Mouse (Mus musculus) neutrophil, adult 5-6 weeks (primary cell): ENCODE data around the gene Bach1. TPM values are rescaled to one million over a fixed set of nuclear protein-coding genes. Genes with fewer than 3 reads are reported as not detected.
A peak's percentile ranks its signal among the peaks of the same experiment; 100 is the strongest.

Source experiments
- ATAC-seq: fragments of 151-379, 151-347 bp; 2 replicates; pipeline ENCODE4 v1.8.0; 2017; ENCODE audit warnings: mild to moderate bottlenecking, moderate TSS enrichment; ENCODE audit not compliant: insufficient number of reproducible peaks, poor library complexity, low FRiP score, severe bottlenecking; ENCODE audit errors: extremely low read depth
- total RNA-seq: library from RNA; stranded (forward); fragments of 200-1000 nt; gene quantifications from 2 replicates; pipeline ENCODE4 v1.2.3, GENCODE M21; 2017

Gene Bach1
- total RNA-seq, 1 experiment from 2014 or later = 113 TPM

- peak; percentile 44 for ATAC-seq
Measured at GRCm38 (mm10) chr16:87705892-87706589, 7.3 kb downstream of the Bach1 start.

DNA sequence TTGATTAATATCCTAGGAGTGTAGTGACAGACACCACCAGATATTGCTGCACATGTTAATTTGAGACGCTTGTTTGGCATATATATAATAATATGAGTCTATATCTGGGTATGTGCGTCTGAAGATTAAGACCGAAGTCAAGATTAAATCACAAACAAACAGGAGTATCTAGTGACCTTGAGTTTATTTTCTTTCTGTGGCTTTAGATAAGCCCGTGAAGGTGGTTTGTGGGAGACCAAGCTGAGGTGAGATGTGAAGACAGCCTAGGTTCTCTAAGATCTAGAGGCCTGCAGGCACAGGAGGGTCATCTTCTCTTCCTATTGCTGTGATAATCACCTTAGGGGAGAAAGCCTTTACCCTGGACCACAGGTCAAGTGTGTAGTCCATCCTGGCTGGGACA lies 8.6 kb downstream of the Bach1 start:
- ATAC-seq = no peak

- no peak for ATAC-seq
Measured at GRCm38 (mm10) chr16:87708570-87708969, 9.8 kb downstream of the Bach1 start.

GRCm38 (mm10) chr16:87709144-87709543 lies 10.4 kb downstream of the Bach1 start:
- no peak for ATAC-seq

- no peak for ATAC-seq
Measured at GRCm38 (mm10) chr16:87709971-87710370, 11.2 kb downstream of the Bach1 start.

DNA sequence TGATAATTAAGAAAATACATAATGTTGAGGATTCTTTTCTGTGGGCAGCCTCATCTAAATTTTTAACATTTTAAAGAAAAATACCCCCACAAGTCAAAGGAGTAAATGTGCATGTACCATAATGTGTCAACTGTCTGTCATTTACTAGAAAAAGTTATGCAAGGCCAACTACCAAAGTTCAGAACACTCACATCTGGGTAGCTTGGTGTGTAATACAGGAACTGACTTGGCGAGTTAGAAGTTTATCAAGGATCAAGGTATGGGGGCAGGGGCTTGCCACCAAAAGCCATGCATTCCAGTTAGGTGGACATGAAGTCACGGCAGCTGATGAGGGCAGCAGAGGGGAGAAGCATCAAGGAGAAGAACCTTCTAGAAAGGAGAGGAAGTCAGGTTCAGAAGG lies 13.2 kb downstream of the Bach1 start:
- ATAC-seq = no peak

DNA sequence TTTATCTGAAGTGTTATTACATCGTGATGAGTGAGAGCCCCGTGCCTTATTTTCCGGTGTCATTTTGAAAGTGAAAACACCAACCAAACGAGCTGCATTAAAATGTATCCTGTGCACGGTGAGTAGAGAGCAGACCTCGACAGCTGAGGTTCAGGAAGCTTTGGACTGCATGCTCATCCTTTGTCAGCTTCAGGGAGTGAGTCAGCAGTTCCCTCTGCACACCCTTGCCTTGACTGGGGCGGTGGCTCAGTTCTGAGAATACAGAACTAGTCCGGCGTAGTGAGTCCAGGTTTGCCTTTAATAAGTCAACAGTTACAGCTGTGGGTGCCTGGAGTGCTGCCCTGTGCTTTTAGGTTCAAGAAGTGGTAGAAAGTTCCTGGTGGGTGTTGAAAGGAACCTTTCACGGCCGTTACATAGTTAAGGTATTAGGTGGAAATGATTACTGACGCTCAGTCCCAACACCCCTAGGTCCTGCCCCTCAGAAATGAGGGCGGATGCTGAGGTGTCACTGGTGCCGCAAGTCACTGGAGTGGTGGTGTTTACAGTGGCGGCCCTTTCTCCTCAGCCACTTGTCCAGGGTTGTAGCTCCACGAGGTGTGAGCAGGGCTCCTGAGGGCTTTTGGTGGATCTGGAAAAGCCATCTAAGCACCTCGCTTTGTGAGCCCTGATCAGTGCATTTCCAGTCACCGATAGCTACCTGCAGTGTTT lies 14.4 kb downstream of the Bach1 start:
- peak; percentile 82 for ATAC-seq

DNA sequence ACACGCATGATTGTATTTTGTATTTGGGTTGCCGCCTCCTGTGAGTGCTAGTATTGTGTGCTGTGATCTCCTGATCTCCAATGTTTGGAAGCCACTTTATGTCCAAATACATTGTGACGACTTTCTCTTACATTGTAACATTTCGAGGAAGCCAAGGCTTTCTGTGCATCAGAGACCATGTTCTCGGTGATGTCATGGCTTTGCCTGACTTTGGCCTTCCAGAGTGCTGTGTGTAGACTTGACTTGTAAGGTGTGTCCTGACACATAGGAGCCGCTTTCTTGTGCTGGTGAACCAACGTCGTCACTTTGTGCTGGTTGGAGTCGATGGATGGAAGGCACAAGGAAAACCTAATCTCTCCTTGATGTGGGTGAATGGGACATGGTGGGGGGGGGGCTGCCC lies 15.8 kb downstream of the Bach1 start:
- no peak for ATAC-seq

- ATAC-seq = no peak
Measured at GRCm38 (mm10) chr16:87715221-87715620, 16.5 kb downstream of the Bach1 start.

GRCm38 (mm10) chr16:87716269-87716668 lies 17.5 kb downstream of the Bach1 start:
- ATAC-seq = no peak

- ATAC-seq = no peak
Measured at GRCm38 (mm10) chr16:87717046-87717660, 18.4 kb downstream of the Bach1 start.

DNA sequence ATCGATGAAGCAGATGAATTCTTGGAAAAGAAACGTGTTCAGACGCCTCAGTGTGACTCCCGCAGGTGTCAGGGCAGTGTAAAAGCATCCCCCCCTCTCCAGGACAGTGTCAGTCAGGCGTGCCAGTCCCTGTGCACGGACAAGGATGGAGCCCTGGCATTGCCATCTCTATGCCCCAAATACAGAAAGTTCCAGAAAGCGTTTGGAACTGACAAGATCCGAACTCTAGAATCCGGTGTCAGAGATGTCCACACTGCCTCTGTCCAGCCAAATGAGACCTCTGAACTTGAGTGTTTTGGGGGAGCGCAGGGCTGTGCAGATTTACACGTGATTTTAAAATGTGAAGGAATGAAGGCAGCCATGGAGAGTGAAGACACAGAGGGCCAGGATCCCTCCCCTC lies 20.3 kb downstream of the Bach1 start:
- ATAC-seq = no peak

DNA sequence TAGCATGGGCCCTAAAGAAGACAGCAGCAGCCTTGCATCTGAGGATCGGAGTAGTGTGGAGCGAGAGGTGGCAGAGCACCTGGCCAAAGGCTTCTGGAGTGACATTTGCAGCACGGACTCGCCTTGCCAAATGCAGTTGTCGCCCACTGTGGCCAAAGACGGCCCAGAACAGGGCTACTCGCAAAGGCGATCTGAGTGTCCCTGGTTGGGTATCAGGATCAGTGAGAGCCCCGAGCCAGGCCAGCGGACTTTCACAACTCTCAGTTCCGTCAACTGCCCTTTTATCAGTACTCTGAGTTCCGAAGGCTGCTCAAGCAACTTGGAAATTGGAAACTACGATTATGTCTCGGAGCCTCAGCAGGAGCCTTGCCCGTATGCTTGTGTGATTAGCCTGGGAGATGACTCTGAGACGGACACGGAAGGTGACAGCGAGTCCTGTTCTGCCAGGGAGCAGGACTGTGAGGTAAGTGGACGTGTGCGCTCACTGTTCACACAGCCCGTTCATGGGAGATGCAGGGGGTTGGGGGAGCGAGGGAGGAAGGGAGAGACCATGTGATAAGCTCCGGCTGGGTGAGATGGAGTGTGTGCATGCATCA lies 21.0 kb downstream of the Bach1 start:
- ATAC-seq = no peak

- ATAC-seq = no peak
Measured at GRCm38 (mm10) chr16:87720851-87721409, 22.2 kb downstream of the Bach1 start.

GRCm38 (mm10) chr16:87722857-87723256 lies 24.1 kb downstream of the Bach1 start:
- ATAC-seq = no peak

- ATAC-seq = no peak; the same call in 1 of the 2 replicates
Measured at GRCm38 (mm10) chr16:87723479-87723878, 24.7 kb downstream of the Bach1 start.

GRCm38 (mm10) chr16:87724826-87725225 lies 26.1 kb downstream of the Bach1 start:
- ATAC-seq = no peak

DNA sequence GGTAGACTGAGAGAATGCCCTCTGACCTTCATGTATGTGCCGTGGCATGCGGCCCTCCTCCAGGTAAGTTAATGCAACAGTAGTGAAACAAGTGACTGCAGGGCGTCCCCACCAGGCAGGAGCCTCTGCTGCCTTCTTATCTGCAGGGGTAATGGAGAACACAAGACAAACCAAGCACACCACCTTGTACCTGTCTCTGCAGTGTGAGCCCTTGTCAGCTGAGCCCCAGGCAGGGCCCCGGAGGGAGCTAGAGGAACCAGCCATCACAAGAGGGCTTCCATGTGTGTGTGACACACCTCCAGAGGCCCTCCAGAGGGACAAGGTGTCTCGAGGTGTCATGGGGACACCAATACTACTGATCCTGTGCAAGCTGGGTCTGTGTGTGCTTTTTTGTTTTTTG lies 26.5 kb downstream of the Bach1 start:
- ATAC-seq = no peak

GRCm38 (mm10) chr16:87725963-87726362 lies 27.2 kb downstream of the Bach1 start:
- peak; percentile 10 for ATAC-seq
